Mouse (Mus musculus) liver, embryonic 14.5 days (tissue): Measurements from ENCODE around the gene Pcolce2. TPM values are rescaled to one million over a fixed set of nuclear protein-coding genes. Genes with fewer than 3 reads are reported as not detected.

ENCODE experiments used
- ATAC-seq: fragments of 200-750 bp; cut with Nextera tagmentation; 2 replicates; pipeline ENCODE4 v1.8.0; 2017; ENCODE audit warnings: moderate number of reproducible peaks, mild to moderate bottlenecking, moderate library complexity; ENCODE audit not compliant: insufficient read depth
- DNase-seq, 3 experiments: peaks; one replicate each; pipeline ENCODE4 v3.0.0-alpha.2; 2012 to 2013; ENCODE audit warnings: low read depth in 3 of 3, low spot score in 3 of 3
- H3K27ac ChIP-seq: fragments of 300-500 bp; sonication (generic); 2 replicates; pipeline ENCODE4 v1.5.1; 2014; ENCODE audit warnings: moderate library complexity, mild to moderate bottlenecking, control low read depth, inconsistent platforms
- H3K27me3 ChIP-seq: fragments of 300-500 bp; sonication (generic); 2 replicates; pipeline ENCODE4 v1.6.1; 2014; ENCODE audit warnings: mild to moderate bottlenecking, low read length, moderate library complexity; ENCODE audit not compliant: control insufficient read depth, insufficient read depth
- H3K36me3 ChIP-seq: fragments of 300-500 bp; sonication (generic); replicated peaks from 2 replicates; pipeline ENCODE4 v1.6.1; 2014; ENCODE audit warnings: low read depth; ENCODE audit not compliant: control insufficient read depth, insufficient read depth
- H3K4me1 ChIP-seq, 2 experiments: fragments of 200-500 bp in 1 of 2; fragments of 300-500 bp in 1 of 2; sonication (generic) in 1 of 2; replicated peaks; 2 replicates each; pipeline ENCODE4 v1.6.1; 2012 to 2014; ENCODE audit warnings: antibody characterized with exemption in 1 of 2, inconsistent platforms in 1 of 2, low read length in 1 of 2; ENCODE audit not compliant: control insufficient read depth in 2 of 2, insufficient read depth in 2 of 2
- H3K4me2 ChIP-seq: fragments of 300-500 bp; sonication (generic); 2 replicates; pipeline ENCODE4 v1.6.1; 2014; ENCODE audit warnings: low read depth, mild to moderate bottlenecking, control low read depth, moderate library complexity
- H3K4me3 ChIP-seq, 2 experiments: fragments of 200-500 bp in 1 of 2; fragments of 300-500 bp in 1 of 2; sonication (generic) in 1 of 2; 2 replicates each; pipeline ENCODE4 v1.5.1; 2012 to 2014; ENCODE audit warnings: low read depth in 2 of 2, low read length in 2 of 2, mild to moderate bottlenecking in 2 of 2, control low read depth in 1 of 2, inconsistent platforms in 1 of 2, moderate library complexity in 1 of 2; ENCODE audit not compliant: insufficient read depth in 1 of 2
- H3K9ac ChIP-seq: fragments of 300-500 bp; sonication (generic); replicated peaks from 2 replicates; pipeline ENCODE4 v1.6.1; 2014; ENCODE audit warnings: mild to moderate bottlenecking, control low read depth, moderate library complexity
- H3K9me3 ChIP-seq: fragments of 300-500 bp; sonication (generic); 2 replicates; pipeline ENCODE4 v1.6.1; 2016; ENCODE audit warnings: low read length, mixed read lengths; ENCODE audit not compliant: control insufficient read depth
- CTCF ChIP-seq: IDR thresholded peaks from 2 replicates; pipeline ENCODE4 v1.5.1; 2016; ENCODE audit warnings: antibody characterized with exemption, low read depth, control low read depth
- EP300 ChIP-seq: IDR thresholded peaks from 2 replicates; pipeline ENCODE4 v1.6.1; 2016; ENCODE audit warnings: antibody characterized with exemption, low read depth
- WGBS: fragments of 180-500 bp; shearing (Covaris S2); extraction: QIAGEN DNeasy Blood & Tissue Kit; methylation state at CpG from one replicate; pipeline ENCODE4 v1.1.7; 2014; ENCODE audit not compliant: insufficient replicate concordance; 5-methylcytosine and 5-hydroxymethylcytosine counted together
- polyA plus RNA-seq, 2 experiments: library from polyadenylated mRNA; depleted of rRNA in 1 of 2; stranded (reverse) in 1 of 2; unstranded in 1 of 2; fragments of >200 nt; fragmentation: Nextera tagmentation in 1 of 2; extraction: Ambion mirVana in 1 of 2; gene quantifications; 2 replicates each; pipeline versions ENCODE4 v1.2.1 to v1.2.3; 2012 to 2014

Pcolce2 gene
- polyA plus RNA-seq, 2 experiments: 1.4 to 6.7 TPM

- Histone ChIP-seq H3K27ac (no peak overlapping the region), H3K4me2 (no peak overlapping the region), H3K4me1 (no peaks in the 10 kb centered on the region), H3K27me3 (no peaks in the 10 kb centered on the region), H3K36me3 (no peaks in the 10 kb centered on the region), H3K4me3 (no peak overlapping the region), H3K9ac (no peak overlapping the region), H3K9me3 (no peaks in the 10 kb centered on the region)
- DNase-seq (no peak), ATAC-seq (no peak)
- TF ChIP-seq CTCF: no peak
- TF ChIP-seq EP300: no peak
- WGBS: 57% methylated on average over 8 of the region's 8 CpGs
Measured at GRCm38 (mm10) chr9:95612246-95612768, 25.1 kb upstream of the Pcolce2 start.

- Histone ChIP-seq H3K27ac (no peak overlapping the region), H3K4me1 (no peaks in the 10 kb centered on the region), H3K27me3 (no peaks in the 10 kb centered on the region), H3K36me3 (no peaks in the 10 kb centered on the region), H3K4me3 (no peak overlapping the region), H3K4me2 (no peak overlapping the region), H3K9ac (no peak overlapping the region), H3K9me3 (no peaks in the 10 kb centered on the region)
- no peak for DNase-seq
- WGBS: 23% methylated on average over 9 of the region's 9 CpGs
- no peak for TF ChIP-seq CTCF
- no peak for TF ChIP-seq EP300
- ATAC-seq: no peak
Measured at GRCm38 (mm10) chr9:95613426-95614127, 23.8 kb upstream of the Pcolce2 start.

GRCm38 (mm10) chr9:95614861-95615615, 22.4 kb upstream of the Pcolce2 start:
- 61% methylated on average over 14 of the region's 14 CpGs for WGBS
- H3K9me3 ChIP-seq: no peaks in the 10 kb centered on the region
- H3K27me3 ChIP-seq: no peaks in the 10 kb centered on the region
- no peaks in the 10 kb centered on the region for H3K36me3 ChIP-seq
- H3K4me3 ChIP-seq: no peak overlapping the region
- TF ChIP-seq CTCF (no peak), EP300 (no peak)
- no peak overlapping the region for H3K9ac ChIP-seq
- no peak for DNase-seq
- no peak for ATAC-seq
- H3K27ac ChIP-seq: no peak overlapping the region
- H3K4me1 ChIP-seq: no peaks in the 10 kb centered on the region
- no peak overlapping the region for H3K4me2 ChIP-seq

- Histone ChIP-seq H3K4me2 (no peak overlapping the region), H3K9ac (no peak overlapping the region), H3K4me3 (no peak overlapping the region), H3K27ac (no peak overlapping the region), H3K36me3 (no peaks in the 10 kb centered on the region), H3K4me1 (no peaks in the 10 kb centered on the region), H3K9me3 (no peaks in the 10 kb centered on the region), H3K27me3 (no peaks in the 10 kb centered on the region)
- DNase-seq (no peak), ATAC-seq (no peak)
- TF ChIP-seq CTCF: no peak
- TF ChIP-seq EP300: no peak
- WGBS: 44% methylated on average over 3 of the region's 3 CpGs
Measured at GRCm38 (mm10) chr9:95615961-95616360, 21.4 kb upstream of the Pcolce2 start.

- ATAC-seq: no peak
- H3K36me3 ChIP-seq: no peaks in the 10 kb centered on the region
- WGBS: 43% methylated on average over 1 of the region's 1 CpGs
- TF ChIP-seq CTCF: no peak
- TF ChIP-seq EP300: no peak
- H3K27me3 ChIP-seq: no peaks in the 10 kb centered on the region
- H3K27ac ChIP-seq: no peak overlapping the region
- H3K4me2 ChIP-seq: no peak overlapping the region
- no peaks in the 10 kb centered on the region for H3K4me1 ChIP-seq
- no peak for DNase-seq
- no peaks in the 10 kb centered on the region; the same call in 1 of the 2 replicates for H3K9me3 ChIP-seq
- no peak overlapping the region for H3K4me3 ChIP-seq
- no peak overlapping the region for H3K9ac ChIP-seq
Measured at GRCm38 (mm10) chr9:95618572-95618971, 18.8 kb upstream of the Pcolce2 start.
